Mouse (Mus musculus) kidney, postnatal 0 days (tissue): Measurements from ENCODE around the gene Helz2. TPM values are rescaled to one million over a fixed set of nuclear protein-coding genes. Genes with fewer than 3 reads are reported as not detected.
A peak's percentile ranks its signal among the peaks of the same experiment; 100 is the strongest.

Source experiments
- ATAC-seq: fragments of 200-750 bp; cut with Nextera tagmentation; replicated peaks from 2 replicates; pipeline ENCODE4 v1.8.0; 2017; ENCODE audit warnings: low read depth, moderate number of reproducible peaks, moderate TSS enrichment, moderate library complexity; ENCODE audit not compliant: low FRiP score
- DNase-seq: peaks from one replicate; pipeline ENCODE4 v3.0.0-alpha.2; 2016; ENCODE audit warnings: low spot score
- H3K27ac ChIP-seq: fragments of 300-500 bp; sonication (generic); 2 replicates; pipeline ENCODE4 v1.5.1; 2014; ENCODE audit warnings: mild to moderate bottlenecking
- H3K27me3 ChIP-seq: fragments of 300-500 bp; sonication (generic); 2 replicates; pipeline ENCODE4 v1.6.1; 2014; ENCODE audit warnings: low read length, mixed read lengths; ENCODE audit not compliant: insufficient read depth
- H3K36me3 ChIP-seq: fragments of 300-500 bp; sonication (generic); 2 replicates; pipeline ENCODE4 v1.6.1; 2014; ENCODE audit warnings: low read length, mixed read lengths; ENCODE audit not compliant: insufficient read depth
- H3K4me1 ChIP-seq: fragments of 300-500 bp; sonication (generic); replicated peaks from 2 replicates; pipeline ENCODE4 v1.6.1; 2014; ENCODE audit warnings: antibody characterized with exemption, low read length, mixed read lengths; ENCODE audit not compliant: insufficient read depth
- H3K4me2 ChIP-seq: fragments of 300-500 bp; sonication (generic); 2 replicates; pipeline ENCODE4 v1.6.1; 2014; ENCODE audit warnings: mild to moderate bottlenecking, low read length, moderate library complexity, mixed read lengths
- H3K4me3 ChIP-seq: fragments of 300-500 bp; sonication (generic); replicated peaks from 2 replicates; pipeline ENCODE4 v1.5.1; 2014; ENCODE audit warnings: low read depth, low read length
- H3K9ac ChIP-seq: fragments of 300-500 bp; sonication (generic); 2 replicates; pipeline ENCODE4 v1.6.1; 2014; ENCODE audit warnings: low read depth, low read length
- H3K9me3 ChIP-seq: fragments of 300-500 bp; sonication (generic); replicated peaks from 2 replicates; pipeline ENCODE4 v1.6.1; 2016; ENCODE audit warnings: low read length, inconsistent platforms, mixed read lengths
- CTCF ChIP-seq: IDR thresholded peaks from 2 replicates; pipeline ENCODE4 v1.5.1; 2016; ENCODE audit warnings: antibody characterized with exemption, low read depth, mild to moderate bottlenecking, moderate library complexity
- WGBS: fragments of 180-500 bp; shearing (Covaris S2); extraction: QIAGEN DNeasy Blood & Tissue Kit; methylation state at CpG from one replicate; pipeline ENCODE4 v1.1.7; 2014; 5-methylcytosine and 5-hydroxymethylcytosine counted together
- polyA plus RNA-seq: library from polyadenylated mRNA; unstranded; fragments of >200 nt; fragmentation: Nextera tagmentation; extraction: Ambion mirVana; gene quantifications from 2 replicates; pipeline ENCODE4 v1.2.1, GENCODE M21; 2015

The Helz2 gene
- polyA plus RNA-seq, 1 experiment from 2014 or later, result 1.5 TPM

DNA sequence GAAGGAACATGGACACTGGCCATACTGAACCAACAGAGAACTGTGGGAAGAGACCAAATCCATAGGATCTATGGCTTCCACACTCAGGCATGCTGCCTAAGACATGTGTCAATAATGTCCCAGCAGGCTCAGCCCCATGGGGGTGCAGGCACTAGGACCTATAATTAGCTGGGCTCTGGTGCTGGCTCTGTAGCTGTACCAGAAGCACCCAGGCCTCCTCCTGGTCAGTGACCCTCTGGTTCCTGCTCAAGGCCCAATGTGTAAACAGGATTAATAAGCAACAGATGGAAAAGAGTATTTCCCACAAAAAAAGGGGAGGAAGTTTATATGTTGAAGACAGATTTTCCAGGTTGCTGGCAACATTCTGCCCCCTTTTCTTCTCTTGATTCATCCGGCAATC is 11.4 kb upstream of the Helz2 start:
- H3K4me2 ChIP-seq, result no peak overlapping the region
- no peaks in the 10 kb centered on the region for H3K4me1 ChIP-seq
- no peak overlapping the region for H3K9ac ChIP-seq
- no peak for TF ChIP-seq CTCF
- H3K4me3 ChIP-seq, result no peak overlapping the region
- no peaks in the 10 kb centered on the region for H3K9me3 ChIP-seq
- DNase-seq (no peak), ATAC-seq (no peak)
- WGBS, result 90% methylated on average over 1 of the region's 1 CpGs
- H3K27me3 ChIP-seq, result no peaks in the 10 kb centered on the region
- H3K36me3 ChIP-seq, result peaks cover 49% of the 10 kb centered on the region
- H3K27ac ChIP-seq, result no peak overlapping the region

DNA sequence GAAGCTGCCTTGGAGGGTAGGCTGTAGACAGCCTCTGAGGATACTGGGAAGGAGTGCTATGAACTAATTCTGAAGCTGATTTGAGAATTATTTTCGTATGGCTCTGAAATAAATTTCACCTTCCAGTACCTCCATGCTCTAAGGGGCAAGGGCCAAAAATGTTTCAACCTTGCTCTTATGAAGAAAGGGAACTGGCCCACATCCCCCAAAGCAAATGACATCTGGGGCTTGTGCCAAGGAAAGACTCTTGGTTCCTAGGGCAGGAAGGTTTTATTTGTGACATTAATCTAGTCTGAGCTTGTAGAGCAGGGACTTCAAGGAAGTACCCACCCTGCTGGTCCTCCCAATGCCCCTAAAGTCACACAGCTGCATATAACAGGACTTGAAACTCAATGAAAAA is 10.0 kb upstream of the Helz2 start:
- Histone ChIP-seq H3K36me3 (peaks cover 42% of the 10 kb centered on the region), H3K4me1 (no peaks in the 10 kb centered on the region), H3K9me3 (no peaks in the 10 kb centered on the region), H3K4me3 (no peak overlapping the region), H3K27me3 (no peaks in the 10 kb centered on the region), H3K4me2 (no peak overlapping the region), H3K27ac (no peak overlapping the region), H3K9ac (no peak overlapping the region)
- TF ChIP-seq CTCF, result no peak
- ATAC-seq (no peak), DNase-seq (no peak)
- 73% methylated on average over 1 of the region's 1 CpGs for WGBS

DNA sequence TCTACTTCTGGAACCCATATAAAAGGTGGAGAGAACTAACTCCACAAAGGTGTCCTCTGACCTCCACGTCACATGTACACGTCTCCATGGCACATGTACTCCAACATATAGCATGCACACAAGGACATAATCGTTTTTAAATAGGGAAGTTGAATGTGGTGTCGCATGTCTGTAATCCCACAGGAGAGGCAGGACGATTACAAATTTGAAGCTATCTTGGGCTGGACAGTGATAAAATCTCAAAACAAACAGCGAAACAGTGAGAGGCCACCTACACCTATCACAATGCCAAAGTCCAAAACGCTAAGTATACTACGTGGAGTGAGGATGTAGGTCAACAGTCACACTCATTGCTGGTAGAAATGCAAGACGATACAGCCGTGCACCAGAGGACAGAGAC is 7.4 kb upstream of the Helz2 start:
- Histone ChIP-seq H3K4me2 (no peak overlapping the region), H3K9ac (no peak overlapping the region), H3K9me3 (no peaks in the 10 kb centered on the region), H3K4me1 (0 out of 2 replicates have a peak, but pooled peaks cover under 1% of the 10 kb centered on the region), H3K27me3 (no peaks in the 10 kb centered on the region), H3K36me3 (peaks cover 22% of the 10 kb centered on the region), H3K27ac (no peak overlapping the region), H3K4me3 (no peak overlapping the region)
- DNase-seq (no peak), ATAC-seq (no peak)
- WGBS, result 74% methylated on average over 10 of the region's 10 CpGs
- TF ChIP-seq CTCF, result no peak

DNA sequence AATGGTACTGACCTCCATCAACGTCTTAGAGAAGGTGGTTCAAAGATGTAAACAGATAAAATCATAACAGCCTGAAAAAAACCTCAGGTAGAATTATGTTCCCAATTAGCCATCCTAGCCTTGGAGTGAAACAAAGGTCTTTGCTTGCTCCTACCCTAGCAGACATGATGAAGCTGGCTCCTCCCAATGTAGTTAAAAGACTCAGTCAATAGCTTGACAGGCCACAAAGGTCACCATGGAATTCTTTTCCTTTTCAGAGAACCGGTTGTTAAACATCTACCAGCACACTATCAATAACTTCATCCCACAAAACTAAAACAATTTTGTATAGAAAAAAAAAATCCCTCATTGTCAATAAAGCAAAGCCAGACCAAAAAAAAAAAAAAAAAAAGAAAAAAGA is 3.2 kb upstream of the Helz2 start:
- Histone ChIP-seq H3K4me1 (peaks cover 14% of the 10 kb centered on the region), H3K4me2 (no peak overlapping the region), H3K36me3 (no peaks in the 10 kb centered on the region), H3K27ac (no peak overlapping the region), H3K27me3 (no peaks in the 10 kb centered on the region), H3K4me3 (no peak overlapping the region), H3K9ac (no peak overlapping the region), H3K9me3 (no peaks in the 10 kb centered on the region)
- 37% methylated on average over 2 of the region's 2 CpGs for WGBS
- ATAC-seq (no peak), DNase-seq (no peak)
- no peak for TF ChIP-seq CTCF

DNA sequence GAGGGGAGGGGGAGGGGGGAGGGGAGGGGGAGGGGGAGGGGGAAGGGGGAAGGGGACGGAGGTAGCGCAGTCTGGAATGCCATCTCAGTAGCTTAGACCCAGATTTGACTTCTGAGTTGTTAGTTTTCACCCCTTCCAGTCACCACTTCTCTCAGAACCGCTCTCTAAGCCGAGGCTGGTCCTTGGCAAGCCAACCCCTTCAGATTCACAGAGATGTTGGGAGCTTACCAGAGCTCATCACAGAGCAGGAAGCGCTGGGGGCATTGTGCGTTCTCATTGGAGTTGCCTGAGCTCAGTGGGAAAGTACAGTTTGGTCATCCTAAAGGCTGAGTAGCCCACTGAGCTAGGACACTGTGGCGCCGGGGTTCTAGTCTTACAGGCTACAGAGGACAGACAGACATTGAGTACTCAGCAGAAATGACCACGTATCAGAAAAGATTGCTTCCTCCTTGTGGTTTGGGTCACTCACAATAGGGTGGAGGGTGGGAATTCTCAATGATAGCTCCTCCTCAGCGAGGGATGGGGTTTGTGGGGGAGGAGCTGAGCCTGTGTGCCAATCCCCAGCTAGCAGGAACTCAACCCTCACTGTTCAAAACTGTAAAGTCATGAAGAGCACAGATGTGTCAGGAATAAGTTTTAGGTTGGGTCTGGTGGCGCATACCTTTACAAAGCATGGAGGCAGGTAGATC is 2.0 kb upstream of the Helz2 start:
- Histone ChIP-seq H3K9ac (no peak overlapping the region), H3K9me3 (no peaks in the 10 kb centered on the region), H3K36me3 (no peaks in the 10 kb centered on the region), H3K27me3 (no peaks in the 10 kb centered on the region), H3K4me2 (no peak overlapping the region), H3K4me3 (no peak overlapping the region), H3K27ac (no peak overlapping the region), H3K4me1 (peaks cover 18% of the 10 kb centered on the region)
- DNase-seq (no peak), ATAC-seq (no peak)
- TF ChIP-seq CTCF, result no peak
- WGBS, result 34% methylated on average over 11 of the region's 11 CpGs

DNA sequence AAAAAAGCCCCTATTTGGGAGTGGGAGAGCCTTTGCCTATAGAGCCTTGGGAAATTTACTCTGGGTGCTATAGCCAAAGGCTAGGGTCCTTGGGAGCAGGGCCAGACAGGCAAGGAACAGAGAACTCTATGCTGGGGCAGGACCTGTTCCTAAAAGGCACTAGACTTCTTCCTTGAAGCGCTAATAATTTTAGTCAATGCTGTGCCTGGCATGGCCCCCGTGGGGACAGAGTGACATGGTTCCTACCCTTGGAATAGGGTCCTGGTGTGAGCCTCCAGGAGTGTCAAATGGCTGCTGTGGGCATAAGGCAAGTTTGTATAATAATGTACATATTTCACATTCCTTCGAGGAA is 463 bp upstream of the Helz2 start:
- H3K9ac ChIP-seq, result peak overlapping the region; percentile 67

More for the DNA sequence above, 463 bp upstream of the Helz2 start:
- peak; percentile 6 for DNase-seq
- Histone ChIP-seq H3K9me3 (no peaks in the 10 kb centered on the region), H3K4me2 (peak overlapping the region; percentile 77), H3K4me1 (peaks cover 18% of the 10 kb centered on the region), H3K27ac (peak overlapping the region; percentile 31; the same call in 1 of the 2 replicates), H3K27me3 (no peaks in the 10 kb centered on the region), H3K36me3 (0 out of 2 replicates have a peak, but pooled peaks cover 3% of the 10 kb centered on the region), H3K4me3 (peak overlapping the region; percentile 54)
- TF ChIP-seq CTCF, result no peak
- WGBS, result 57% methylated on average over 3 of the region's 3 CpGs
- ATAC-seq, result no peak
